Mouse (Mus musculus) erythroblast, embryonic 14.5 days (primary cell): ENCODE data around the gene Mical3.

Source experiments
- GATA1 ChIP-seq: IDR thresholded peaks from 2 replicates; pipeline ENCODE4 v1.6.1; 2012; ENCODE audit warnings: low read length, inconsistent platforms, mixed read lengths
- TAL1 ChIP-seq: IDR thresholded peaks from 3 replicates; pipeline ENCODE4 v1.6.1; 2012; ENCODE audit warnings: low read length, inconsistent platforms, mixed read lengths

- no peak for TF ChIP-seq GATA1
- no peak for TF ChIP-seq TAL1
Observed at GRCm38 (mm10) chr6:120914911-120915648, 215.7 kb downstream of the Mical3 start.
